Mouse (Mus musculus) midbrain, embryonic 15.5 days (tissue): ENCODE results near the gene Osbpl8. TPM values are rescaled to one million over a fixed set of nuclear protein-coding genes. Genes with fewer than 3 reads are reported as not detected.

Experiments
- ATAC-seq: fragments of 200-750 bp; cut with Nextera tagmentation; replicated peaks from 2 replicates; pipeline ENCODE4 v1.8.0; 2017; ENCODE audit warnings: moderate TSS enrichment
- H3K27ac ChIP-seq: fragments of 300-500 bp; sonication (generic); 2 replicates; pipeline ENCODE4 v1.5.1; 2015; ENCODE audit warnings: mild to moderate bottlenecking, inconsistent platforms
- H3K27me3 ChIP-seq: fragments of 300-500 bp; sonication (generic); replicated peaks from 2 replicates; pipeline ENCODE4 v1.6.1; 2015; ENCODE audit warnings: inconsistent platforms
- H3K36me3 ChIP-seq: fragments of 300-500 bp; sonication (generic); replicated peaks from 2 replicates; pipeline ENCODE4 v1.6.1; 2015; ENCODE audit warnings: inconsistent platforms
- H3K4me1 ChIP-seq: fragments of 300-500 bp; sonication (generic); 2 replicates; pipeline ENCODE4 v1.6.1; 2015; ENCODE audit warnings: inconsistent platforms
- H3K4me2 ChIP-seq: fragments of 300-500 bp; sonication (generic); 2 replicates; pipeline ENCODE4 v1.6.1; 2015; ENCODE audit warnings: inconsistent platforms, mild to moderate bottlenecking, moderate library complexity
- H3K4me3 ChIP-seq: fragments of 300-500 bp; sonication (generic); 2 replicates; pipeline ENCODE4 v1.5.1; 2015; ENCODE audit warnings: mild to moderate bottlenecking, inconsistent platforms
- H3K9ac ChIP-seq: fragments of 300-500 bp; sonication (generic); 2 replicates; pipeline ENCODE4 v1.6.1; 2015; ENCODE audit warnings: mild to moderate bottlenecking, inconsistent platforms
- H3K9me3 ChIP-seq: fragments of 300-500 bp; sonication (generic); 2 replicates; pipeline ENCODE4 v1.6.1; 2016; ENCODE audit warnings: inconsistent platforms
- WGBS: fragments of 180-500 bp; shearing (Covaris S2); methylation state at CpG from one replicate; pipeline ENCODE4 v1.1.7; 2015; ENCODE audit warnings: mixed read lengths; 5-methylcytosine and 5-hydroxymethylcytosine counted together
- polyA plus RNA-seq: library from polyadenylated mRNA; unstranded; fragments of >200 nt; fragmentation: Nextera tagmentation; extraction: Ambion mirVana; gene quantifications from 2 replicates; pipeline ENCODE4 v1.2.1, GENCODE M21; 2015

The Osbpl8 gene
- polyA plus RNA-seq, 1 experiment from 2014 or later, result 18.0 TPM

DNA sequence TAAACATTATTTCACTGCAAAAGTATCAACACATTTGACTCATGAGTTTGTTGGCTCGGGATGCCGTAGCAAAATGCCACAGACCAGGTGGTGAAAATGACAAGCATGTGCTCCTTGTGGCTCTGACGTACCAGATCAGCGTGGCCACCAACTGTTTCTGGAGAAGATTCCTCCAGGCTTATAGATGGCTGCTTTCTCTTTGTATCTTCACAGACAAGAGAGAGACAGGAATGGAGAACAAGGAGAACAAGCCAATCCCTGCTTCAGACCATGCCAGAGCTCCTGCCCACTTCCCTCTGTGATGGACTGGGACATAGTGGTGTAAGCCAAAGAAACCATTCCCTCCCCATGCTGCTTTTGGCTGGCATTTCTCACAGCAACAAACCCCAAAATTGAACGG is 179.0 kb downstream of the Osbpl8 start:
- H3K27ac ChIP-seq, result no peak overlapping the region
- no peak overlapping the region for H3K4me3 ChIP-seq
- H3K36me3 ChIP-seq, result no peaks in the 10 kb centered on the region
- H3K9me3 ChIP-seq, result no peaks in the 10 kb centered on the region
- WGBS, result 89% methylated on average over 5 of the region's 5 CpGs
- no peaks in the 10 kb centered on the region for H3K4me1 ChIP-seq
- no peak for ATAC-seq
- no peaks in the 10 kb centered on the region for H3K27me3 ChIP-seq
- no peak overlapping the region for H3K9ac ChIP-seq
- no peak overlapping the region for H3K4me2 ChIP-seq

Other genes starting within 250 kb of the Osbpl8 start
- 109 and 111 TPM in 2 replicates for gene Csrp2, start 245.0 kb upstream of the Osbpl8 start, polyA plus RNA-seq
- 57.4 and 64.0 TPM in 2 replicates for gene Zdhhc17, start 154.6 kb upstream of the Osbpl8 start, polyA plus RNA-seq
- 5.9 TPM in 2 replicates for gene Bbs10, start 133.9 kb downstream of the Osbpl8 start, polyA plus RNA-seq